Mouse (Mus musculus): ENCODE measurements around the gene Asic2.

GRCm38 (mm10) chr11:80878026-80878425 lies 1090.2 kb downstream of the Asic2 start:
- TF ChIP-seq MAFK (IDR thresholded peaks at IDR 0.05; ENCODE audit: borderline replicate concordance, low read depth, low read length) (no peak), CTCF (IDR thresholded peaks at IDR 0.05 in 2 of 3, conservative IDR thresholded peaks at IDR 0.05 in 1 of 3; ENCODE audit: control insufficient read depth in 1 of 3, insufficient read depth in 1 of 3, low read depth in 2 of 3, low read length in 3 of 3, poor library complexity in 1 of 3, severe bottlenecking in 1 of 3) (no peak), ZNF384 (IDR thresholded peaks at IDR 0.05; ENCODE audit: low read depth, low read length) (no peak), MEF2A (IDR thresholded peaks at IDR 0.05; ENCODE audit: extremely low read depth, insufficient replicate concordance, low read depth, low read length, poor library complexity, severe bottlenecking) (no peak), GABPA (IDR thresholded peaks at IDR 0.05; ENCODE audit: low read depth, low read length) (no peak), GATA1 (IDR thresholded peaks at IDR 0.05; ENCODE audit: low read depth, low read length) (no peak), SIN3A (IDR thresholded peaks at IDR 0.05; ENCODE audit: low read length) (no peak), RAD21 (IDR thresholded peaks at IDR 0.05; ENCODE audit: low read depth, low read length) (no peak), ETS1 (IDR thresholded peaks at IDR 0.05; ENCODE audit: low read depth, low read length) (no peak), USF1 (IDR thresholded peaks at IDR 0.05; ENCODE audit: low read depth, low read length) (no peak), E2F4 (IDR thresholded peaks at IDR 0.05; ENCODE audit: borderline replicate concordance, low read depth, low read length) (no peak), POLR2A (IDR thresholded peaks at IDR 0.05; ENCODE audit: control insufficient read depth in 1 of 2, insufficient read depth in 1 of 2, low read depth in 1 of 2, low read length in 2 of 2, poor library complexity in 1 of 2) (no peak)
